Mouse (Mus musculus): ENCODE measurements around the gene Slc4a2.

The Slc4a2 gene

DNA sequence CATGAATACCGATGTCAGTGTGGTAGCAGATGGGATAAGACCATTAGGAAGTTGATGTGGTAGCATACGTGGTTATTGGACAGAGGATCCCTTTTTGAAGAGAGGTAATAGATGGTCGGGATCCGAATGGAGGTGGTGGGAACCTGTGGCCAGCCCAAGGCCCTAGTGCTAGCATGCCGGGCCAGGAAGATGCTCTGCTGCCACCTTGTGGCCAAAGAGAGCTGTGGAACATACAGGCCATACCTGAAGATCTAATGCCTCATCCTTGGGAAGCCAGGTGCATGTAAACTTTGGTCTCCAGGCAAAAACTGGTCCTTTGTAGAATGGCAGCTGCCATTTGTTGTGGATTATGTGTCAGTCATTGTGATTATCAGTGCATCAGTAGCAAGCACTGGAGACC lies 47.0 kb downstream of the Slc4a2 start:
- DNase-seq = peak; percentile 85

DNA sequence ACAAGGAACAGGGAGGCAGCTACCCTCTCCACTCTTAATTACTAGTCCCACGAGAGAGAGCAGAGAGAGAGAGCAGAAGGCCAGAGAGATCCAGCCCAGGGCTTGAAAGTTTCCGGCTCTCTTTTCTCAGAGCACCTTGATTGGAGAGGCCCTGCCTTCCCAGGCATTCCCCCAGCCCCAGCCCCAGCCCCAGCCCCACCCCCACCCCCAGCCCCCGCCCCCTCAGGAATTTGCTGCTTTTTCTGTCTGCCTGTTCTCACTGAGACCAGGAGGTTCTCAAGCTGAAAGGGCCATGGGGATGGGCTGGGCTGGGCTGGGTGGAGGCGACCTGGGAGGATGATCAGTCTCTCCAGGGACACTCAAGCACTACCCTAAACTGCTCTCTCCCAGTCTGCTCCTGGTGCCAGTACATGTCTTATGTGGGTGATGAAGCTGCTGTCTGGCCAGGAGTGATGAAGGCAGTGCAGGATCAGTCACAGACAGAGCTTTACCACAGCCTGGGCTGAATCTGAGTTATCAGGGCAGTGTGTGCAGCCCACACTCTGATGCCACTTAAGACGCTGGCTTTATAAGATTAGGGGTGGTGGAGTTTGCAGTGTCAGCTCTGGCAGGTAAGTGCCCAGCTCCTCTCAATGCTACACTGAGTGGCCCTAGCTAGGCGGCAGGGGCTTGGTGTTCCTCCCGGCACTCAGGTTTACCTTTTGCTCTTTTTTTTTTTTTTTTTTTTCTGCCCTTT lies 49.4 kb downstream of the Slc4a2 start:
- DNase-seq = no peak

DNA sequence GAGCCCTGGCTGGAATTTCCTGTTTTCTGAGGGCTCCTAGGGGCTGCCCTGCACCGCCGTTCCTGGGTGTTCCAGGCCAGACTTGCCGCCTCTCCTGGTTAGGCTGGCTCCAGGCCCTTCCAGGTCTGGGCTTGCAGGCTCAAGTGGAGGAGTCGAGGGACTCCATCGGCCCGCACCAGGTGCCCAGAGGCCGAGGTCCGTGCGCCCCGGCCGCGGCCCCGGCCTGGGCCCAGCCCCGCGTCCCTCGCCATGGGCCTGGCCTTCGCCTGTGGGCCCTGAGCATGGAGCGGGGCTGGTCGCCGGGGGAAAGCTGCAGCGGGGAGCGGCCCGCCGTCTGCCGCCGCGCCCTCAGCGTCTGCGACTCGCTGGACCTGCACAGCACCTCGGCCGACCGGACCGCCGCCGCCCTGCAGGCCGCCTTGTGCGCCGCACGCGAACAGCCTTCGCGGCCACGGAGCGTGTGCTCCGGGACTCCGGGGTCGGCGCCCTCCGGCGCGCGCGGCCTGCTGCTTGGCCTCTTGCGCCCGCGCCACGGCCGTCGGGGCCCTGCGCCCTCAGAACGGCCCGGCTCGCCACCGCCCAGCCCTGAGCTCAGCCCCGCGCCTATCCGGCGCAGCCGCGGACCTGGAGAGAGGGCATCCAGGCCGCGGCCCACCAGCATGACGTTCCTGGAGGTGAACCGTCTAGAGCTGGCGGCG lies 50.5 kb downstream of the Slc4a2 start:
- no peak for DNase-seq

DNA sequence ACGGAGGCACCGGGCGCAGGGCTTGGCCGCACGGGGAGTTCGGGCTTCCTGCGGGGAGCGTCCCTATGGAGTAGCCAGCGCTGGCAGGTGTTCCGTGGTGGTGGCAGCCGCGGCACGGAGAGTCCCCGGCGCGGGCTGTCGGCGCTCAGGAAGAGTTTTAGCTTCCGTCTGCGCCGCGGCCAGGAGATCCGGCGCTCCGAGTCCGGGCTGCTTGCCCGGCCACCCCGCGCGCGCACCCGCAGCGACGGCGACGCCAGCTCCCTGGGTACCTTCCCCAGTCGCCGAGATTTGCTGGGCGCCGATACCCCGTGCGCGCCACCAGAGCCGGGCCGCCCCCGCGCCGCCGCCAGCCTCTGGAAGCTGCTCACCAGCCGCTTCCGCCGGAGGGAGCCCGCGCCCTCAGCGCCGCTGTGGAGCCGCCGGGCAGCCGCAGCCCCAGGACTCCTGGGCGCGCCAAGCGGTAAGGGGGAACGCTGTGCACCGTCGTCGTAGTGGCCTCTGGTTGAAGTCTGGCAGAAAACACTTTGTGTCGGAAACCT lies 51.2 kb downstream of the Slc4a2 start:
- DNase-seq = no peak

DNA sequence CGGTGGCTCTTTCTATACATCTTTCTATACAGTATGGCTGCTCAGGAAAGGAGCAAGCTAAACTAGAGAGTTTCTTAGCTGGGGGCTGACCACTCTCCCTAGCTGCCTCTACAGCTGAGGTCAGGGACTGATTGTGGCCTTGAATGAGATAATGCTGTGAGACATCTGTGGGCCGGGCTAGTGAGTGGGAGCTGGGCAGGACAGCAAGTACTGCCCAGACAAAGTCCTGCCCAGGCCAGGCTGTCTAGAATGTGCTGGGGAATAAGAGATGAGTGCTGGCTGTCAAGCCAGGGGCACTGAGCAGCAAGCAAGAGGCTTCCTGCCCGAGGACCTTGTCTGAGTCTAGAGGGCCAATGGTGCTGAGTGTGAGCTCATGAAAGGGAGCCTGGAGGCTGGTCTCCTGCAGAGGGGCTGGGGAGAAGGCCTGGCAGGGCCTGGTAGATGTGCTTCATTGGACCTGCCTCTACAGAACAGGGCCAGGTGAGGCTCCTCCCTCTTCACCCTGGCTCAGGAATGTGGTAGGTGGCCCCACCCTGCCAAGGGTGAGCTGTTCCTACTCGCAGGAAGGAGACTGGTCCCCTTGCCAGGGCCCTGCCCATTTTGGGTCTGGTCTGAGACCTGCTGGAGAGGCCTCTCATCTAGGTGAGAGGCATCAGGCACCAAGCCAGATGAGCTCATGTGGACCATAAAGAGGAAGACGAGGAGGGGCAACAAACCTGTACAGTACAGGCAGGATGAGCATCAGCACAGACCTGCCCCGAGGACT lies 52.0 kb downstream of the Slc4a2 start:
- peak; percentile 67 for DNase-seq

DNA sequence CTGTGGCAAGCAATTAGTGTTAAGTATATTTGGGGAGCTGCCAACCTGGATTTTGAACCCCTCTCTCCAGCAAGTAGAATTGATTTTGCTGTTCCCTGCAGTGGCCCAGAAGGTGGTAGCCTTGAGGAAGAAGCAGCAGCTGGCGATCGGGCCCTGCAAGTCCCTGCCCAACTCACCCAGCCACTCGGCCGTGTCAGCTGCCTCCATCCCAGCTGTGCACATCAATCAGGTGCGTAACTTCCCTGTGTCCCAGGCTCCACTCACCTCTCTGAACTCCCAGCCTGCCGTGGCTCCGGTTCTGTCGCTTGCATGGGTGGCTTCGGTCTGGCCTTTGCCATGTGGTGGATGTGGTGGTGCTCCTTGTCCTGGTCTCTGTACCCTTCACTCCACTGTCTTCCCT lies 54.3 kb downstream of the Slc4a2 start:
- DNase-seq = no peak

DNA sequence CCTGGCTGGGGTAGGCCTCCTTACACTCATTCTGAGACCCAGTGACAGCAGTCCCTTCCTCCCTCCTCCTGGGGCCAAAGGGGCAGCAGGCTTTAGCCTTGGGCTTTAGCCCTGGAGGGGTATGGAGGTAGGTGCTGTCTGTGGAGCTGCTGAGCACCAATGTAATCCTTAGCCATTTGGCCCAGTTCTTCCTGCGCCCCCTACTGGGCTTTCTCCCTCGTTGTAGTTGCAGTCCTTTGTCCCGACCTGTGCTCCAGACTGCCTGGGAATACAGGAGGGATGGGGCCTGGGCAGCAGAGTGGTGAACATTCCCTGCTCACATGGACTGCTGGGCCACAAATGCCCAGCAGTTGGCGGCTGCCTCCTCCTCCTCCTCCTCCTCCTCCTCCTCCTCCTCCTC lies 58.0 kb downstream of the Slc4a2 start:
- DNase-seq = peak; percentile 78

DNA sequence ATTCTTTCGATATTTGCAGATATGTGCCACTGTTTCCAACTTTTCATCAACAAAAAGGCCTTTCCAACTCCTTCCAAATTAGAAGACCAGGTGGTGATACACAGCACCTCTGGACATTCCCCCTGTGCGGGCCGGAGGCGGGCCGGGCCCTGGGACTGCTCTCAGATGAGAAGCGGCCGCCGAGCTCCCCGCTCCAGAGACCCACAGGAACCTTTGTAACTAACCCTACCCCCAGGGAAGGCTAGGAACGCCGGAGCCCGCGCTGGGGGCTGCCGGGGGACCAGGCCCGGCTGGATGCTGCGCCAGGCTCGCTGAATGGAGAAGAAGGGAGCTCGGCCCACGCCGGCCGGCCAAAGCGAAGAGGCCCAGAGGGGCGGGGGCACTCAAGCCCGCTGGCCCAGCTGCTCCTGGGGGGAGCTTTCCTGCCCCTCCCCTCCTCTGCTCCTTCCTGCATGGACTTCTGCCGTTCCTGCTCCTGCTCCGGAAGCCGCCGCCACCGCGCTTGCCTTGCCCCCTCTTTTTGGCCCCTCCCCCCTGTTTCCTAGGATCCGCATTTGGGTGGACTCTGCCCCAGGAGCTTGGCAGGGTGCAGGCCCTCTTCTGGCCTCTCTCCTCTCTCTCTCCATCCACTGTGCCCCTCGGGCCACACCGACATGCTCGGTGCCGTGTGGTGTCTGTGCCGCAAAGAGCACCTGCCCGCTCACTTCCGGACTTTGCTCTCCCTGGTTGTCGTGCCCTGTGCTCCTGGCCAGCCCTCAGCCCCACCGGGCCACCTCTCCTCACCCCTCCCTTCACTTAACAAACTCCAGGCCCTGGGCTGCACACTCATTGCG lies 58.8 kb downstream of the Slc4a2 start:
- DNase-seq = no peak

DNA sequence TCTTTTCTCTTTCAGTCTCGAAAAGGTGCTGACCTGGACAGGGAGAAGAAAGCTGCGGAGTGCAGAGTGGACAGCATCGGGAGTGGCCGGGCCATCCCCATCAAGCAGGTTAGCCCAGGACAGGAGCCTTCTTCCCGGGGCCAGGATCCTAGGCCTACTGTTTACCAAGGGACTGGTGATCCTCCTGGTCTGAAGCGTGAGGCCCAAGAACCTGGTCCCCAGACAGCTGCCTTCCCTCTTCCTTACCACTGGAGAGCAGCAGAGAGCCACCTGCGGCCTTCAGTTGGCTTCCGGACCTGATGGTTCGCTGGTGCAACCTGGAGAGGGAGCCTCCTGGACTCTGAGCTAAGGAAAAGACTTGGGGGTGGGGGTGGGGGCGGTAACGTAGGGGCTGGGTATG lies 59.7 kb downstream of the Slc4a2 start:
- DNase-seq = peak; percentile 81

DNA sequence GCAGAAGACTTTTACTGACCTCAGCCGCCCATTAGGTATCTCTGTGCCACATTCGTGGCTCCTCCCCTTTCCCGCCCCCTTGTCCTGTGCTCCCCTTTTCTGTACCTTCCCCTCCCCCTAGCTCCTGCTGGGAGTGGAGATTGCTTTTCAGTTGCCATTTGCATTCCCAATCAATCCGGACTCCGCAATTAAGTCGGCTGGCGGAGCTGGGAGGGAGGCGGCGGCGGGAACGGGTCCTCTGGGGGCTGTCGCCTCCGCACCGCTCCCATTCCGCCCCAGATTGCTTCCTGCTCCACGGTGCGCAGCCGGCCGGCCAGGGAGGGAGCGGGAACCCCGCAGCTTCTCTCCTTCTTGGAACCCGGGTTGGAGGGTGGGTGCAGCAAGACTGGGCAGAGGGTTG lies 61.3 kb downstream of the Slc4a2 start:
- DNase-seq = no peak

DNA sequence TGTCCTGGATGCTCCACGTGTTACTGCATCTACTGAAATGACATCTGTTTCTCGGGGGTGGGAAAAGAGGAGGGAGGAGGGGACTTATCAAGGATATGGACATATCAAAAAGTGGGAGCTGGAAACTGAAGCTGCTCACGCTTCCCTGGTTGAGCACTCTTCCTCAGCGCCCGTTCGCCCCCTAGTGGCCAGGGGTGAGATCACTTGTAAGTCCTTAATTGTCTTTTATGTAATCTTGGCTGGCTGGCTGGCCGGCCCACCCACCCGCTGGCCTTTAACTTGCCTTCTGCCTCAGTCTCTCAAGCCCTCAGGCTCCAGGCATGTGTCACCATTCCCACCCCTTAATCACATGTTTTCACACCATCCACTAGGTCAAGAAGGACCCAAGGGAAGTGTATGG lies 62.5 kb downstream of the Slc4a2 start:
- peak; percentile 93 for DNase-seq

DNA sequence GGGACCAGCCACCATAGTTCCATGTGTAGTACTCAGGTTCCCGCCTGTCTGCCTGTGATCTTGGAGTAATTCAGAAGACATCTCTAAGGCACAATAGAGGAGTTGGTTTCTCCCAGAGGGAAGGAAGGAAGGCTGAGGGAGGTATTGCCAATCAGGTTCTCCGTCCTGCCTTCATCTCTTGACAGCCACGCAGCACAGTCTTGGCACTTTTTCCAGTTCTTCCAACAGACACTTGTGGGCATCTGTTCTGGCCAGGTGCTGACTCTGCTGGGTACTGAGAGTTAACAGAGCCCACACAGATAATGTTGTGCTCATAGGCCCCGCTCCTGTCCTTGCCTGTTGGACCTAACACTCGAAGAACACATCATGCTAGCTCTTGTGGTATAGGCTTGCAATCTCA lies 63.1 kb downstream of the Slc4a2 start:
- DNase-seq = peak; percentile 60

DNA sequence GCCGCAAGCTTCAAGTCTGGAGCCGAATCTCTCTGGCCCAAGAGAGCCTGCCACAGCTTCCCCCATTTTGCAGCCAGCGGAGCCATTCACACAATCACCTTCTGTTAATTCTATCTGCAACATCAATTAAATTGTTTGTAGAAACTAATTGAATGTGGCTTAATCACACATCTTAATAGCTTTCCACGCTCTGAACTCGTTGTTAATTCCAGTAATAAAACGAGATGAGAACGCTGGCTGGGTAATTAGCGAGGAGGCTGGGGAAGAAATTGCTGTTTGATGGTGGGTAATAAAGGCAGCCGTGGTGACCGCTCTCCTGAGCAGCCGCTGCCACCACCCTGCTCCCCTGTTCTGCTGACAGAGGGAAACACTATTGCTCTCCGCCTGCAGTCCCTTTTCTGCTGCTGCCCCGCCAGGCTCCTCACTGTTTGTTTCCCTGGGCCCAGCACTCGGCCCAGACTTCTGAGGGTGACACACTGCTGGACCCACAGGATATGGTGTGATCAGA lies 66.8 kb downstream of the Slc4a2 start:
- no peak for DNase-seq
